Mouse (Mus musculus) cortical plate, adult 2 months (tissue): Measurements from ENCODE around the gene Ddr2.

Experiments used
- CTCF ChIP-seq: fragments of 200-500 bp; IDR thresholded peaks from 2 replicates; pipeline ENCODE4 v1.5.1; 2011; ENCODE audit warnings: mild to moderate bottlenecking, control low read depth, low read length; ENCODE audit not compliant: insufficient read depth; ENCODE audit errors: extremely low read depth
- POLR2A ChIP-seq: fragments of 200-500 bp; IDR thresholded peaks from 2 replicates; pipeline ENCODE4 v1.6.1; 2011; ENCODE audit warnings: mild to moderate bottlenecking, low read length, control low read depth; ENCODE audit not compliant: insufficient read depth; ENCODE audit errors: extremely low read depth

DNA sequence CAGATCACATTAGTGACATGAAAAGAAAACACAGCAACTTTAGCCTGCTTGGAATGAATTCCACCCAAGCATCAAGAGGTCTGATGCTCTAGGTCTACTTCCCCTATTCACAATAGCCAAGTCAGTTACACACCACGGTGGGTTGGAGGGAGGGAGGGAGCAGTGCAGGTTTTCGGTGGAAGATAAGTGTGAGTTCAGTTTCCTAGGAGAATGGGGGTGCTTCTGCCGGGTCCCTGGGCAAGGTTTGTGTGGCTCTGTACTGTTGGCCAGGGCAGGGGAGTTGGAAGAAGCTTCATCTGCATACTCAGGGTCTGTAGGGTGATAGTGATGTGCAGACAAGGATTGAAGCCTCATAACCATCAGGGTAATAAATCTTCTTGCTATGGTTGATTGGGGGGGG lies 164.6 kb downstream of the Ddr2 start:
- TF ChIP-seq CTCF (no peak), POLR2A (no peak)
